Mouse (Mus musculus): ENCODE results near the gene Mfap2.

- TF ChIP-seq CTCF (IDR thresholded peaks at IDR 0.05; ENCODE audit: low read depth, low read length) (no peak), POLR2A (IDR thresholded peaks at IDR 0.05; ENCODE audit: extremely low read depth, insufficient read depth, low read length) (no peak)
Measured at GRCm38 (mm10) chr4:140984544-140984943, 25.7 kb upstream of the Mfap2 start.

Measured in liver, adult 2 months (tissue).